In genomic region chr16:45693558-45693957, GRCm38 (mm10) we compare ENCODE assay signal across 32 mouse cellular contexts. TPM values are rescaled to one million over a fixed set of nuclear protein-coding genes. Genes with fewer than 3 reads are reported as not detected.
"Had no signal": no experiment of that assay in that cellular context is flagged by ENCODE, and none has a peak within 500 bp of the region (broad histone marks: within the 10 kb centered on the region; RNA-seq: fewer than 3 reads in every experiment).

TSS of gene Tmprss7 (minus strand) at chr16:45693658.

- H3K4me1 ChIP-seq: heart, embryonic 10.5 days; heart, embryonic 12.5 days; intestine, embryonic 15.5 days; limb, embryonic 10.5 days; limb, embryonic 12.5 days; liver, embryonic 13.5 days had no signal

- H3K4me3 ChIP-seq: gastrocnemius, adult 2 months; heart, embryonic 10.5 days; heart, embryonic 12.5 days; hindbrain, embryonic 10.5 days; hindbrain, embryonic 12.5 days; intestine, embryonic 15.5 days; limb, embryonic 10.5 days; limb, embryonic 12.5 days; liver, embryonic 13.5 days had no signal

- ATAC-seq: hindbrain, embryonic 16.5 days; inflammation-experienced regulatory T-cells, adult 6 months; intestine, embryonic 15.5 days; intestine, postnatal 0 days had no signal

- H3K27me3 ChIP-seq: heart, embryonic 12.5 days; hindbrain, embryonic 12.5 days; intestine, embryonic 15.5 days; limb, embryonic 12.5 days; liver, embryonic 13.5 days had no signal

- H3K27ac ChIP-seq: gastrocnemius, adult 2 months; heart, embryonic 10.5 days; hindbrain, embryonic 10.5 days; hindbrain, embryonic 12.5 days; hindbrain, embryonic 14.5 days; intestine, embryonic 15.5 days; limb, embryonic 10.5 days; limb, embryonic 12.5 days; liver, embryonic 13.5 days had no signal

- H3K36me3 ChIP-seq: heart, embryonic 10.5 days; heart, embryonic 12.5 days; hindbrain, embryonic 10.5 days; hindbrain, embryonic 12.5 days; intestine, embryonic 15.5 days; limb, embryonic 10.5 days; limb, embryonic 12.5 days; liver, embryonic 13.5 days had no signal

- H3K4me2 ChIP-seq: heart, embryonic 12.5 days; hindbrain, embryonic 12.5 days; hindbrain, embryonic 14.5 days; intestine, embryonic 15.5 days; limb, embryonic 12.5 days; liver, embryonic 11.5 days; liver, embryonic 13.5 days had no signal

- H3K9ac ChIP-seq: heart, embryonic 12.5 days; hindbrain, embryonic 12.5 days; hindbrain, embryonic 14.5 days; intestine, embryonic 15.5 days; limb, embryonic 12.5 days; liver, embryonic 13.5 days had no signal

- DNase-seq: gastrocnemius, adult 2 months; gastrocnemius, postnatal 10 days; gastrocnemius, postnatal 25 days; heart, adult 18-20 months; heart, postnatal 10 days; heart, postnatal 4 days; kidney, adult 18-20 months; kidney, adult 8-10 months; kidney, postnatal 10 days; kidney, postnatal 25 days; kidney, postnatal 4 days; layer of hippocampus, adult 9-11 months; liver; liver, embryonic 13.5 days had no signal

- H3K9me3 ChIP-seq: heart, embryonic 10.5 days; heart, embryonic 12.5 days; hindbrain, embryonic 10.5 days; hindbrain, embryonic 12.5 days; intestine, embryonic 15.5 days; limb, embryonic 10.5 days; limb, embryonic 12.5 days; liver, embryonic 13.5 days had no signal

RNA-seq across cellular contexts. Expression of gene Tmprss7, which starts in this region (rescaled TPM):
- total RNA-seq: gastrocnemius, adult 2 months; gastrocnemius, postnatal 10 days; gastrocnemius, postnatal 25 days; gastrocnemius, postnatal 4 days; heart, adult 18-20 months; heart, adult 8-10 months; heart, postnatal 10 days; heart, postnatal 25 days; heart, postnatal 4 days had no signal
- polyA plus RNA-seq: heart, embryonic 10.5 days; heart, embryonic 12.5 days; heart, embryonic 14.5 days; heart, embryonic 16.5 days; inflammation-experienced regulatory T-cells, adult 6 months; kidney, embryonic 14.5 days had no signal
